Mouse (Mus musculus): ENCODE measurements around the gene Clk1. TPM values are rescaled to one million over a fixed set of nuclear protein-coding genes. Genes with fewer than 3 reads are reported as not detected.
"Not testable (repeated sequence)": the region's sequence is repeated elsewhere in the genome, so short reads cannot be mapped to it uniquely, and the experiment has no call there.

Clk1 gene
- polyA plus RNA-seq, 1 experiment: 406 TPM

DNA sequence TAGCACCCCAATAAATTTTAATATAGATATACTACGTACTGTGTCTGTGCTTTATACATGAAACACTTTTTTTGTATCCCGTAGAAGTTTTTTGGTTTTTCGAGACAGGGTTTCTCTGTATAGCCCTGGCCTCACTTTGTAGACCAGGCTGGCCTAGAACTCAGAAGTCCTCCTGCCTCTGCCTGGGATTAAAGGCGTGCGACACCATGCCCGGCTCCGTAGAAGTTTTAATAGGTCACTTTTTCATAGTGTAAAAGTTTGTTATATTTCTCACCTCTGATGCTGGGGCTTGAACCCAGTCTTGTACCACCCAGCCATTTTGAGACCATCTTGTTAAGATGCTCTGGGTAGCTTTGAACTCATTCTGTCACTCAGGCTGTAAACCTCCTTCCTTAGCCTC, 16.5 kb downstream of the Clk1 start:
- DNase-seq (ENCODE audit: low spot score): no peak

GRCm38 (mm10) chr1:58403745-58404144, 20.1 kb downstream of the Clk1 start:
- DNase-seq (ENCODE audit: low spot score): no peak

GRCm38 (mm10) chr1:58401396-58401795, 22.5 kb downstream of the Clk1 start:
- DNase-seq (ENCODE audit: low spot score): no peak

DNA sequence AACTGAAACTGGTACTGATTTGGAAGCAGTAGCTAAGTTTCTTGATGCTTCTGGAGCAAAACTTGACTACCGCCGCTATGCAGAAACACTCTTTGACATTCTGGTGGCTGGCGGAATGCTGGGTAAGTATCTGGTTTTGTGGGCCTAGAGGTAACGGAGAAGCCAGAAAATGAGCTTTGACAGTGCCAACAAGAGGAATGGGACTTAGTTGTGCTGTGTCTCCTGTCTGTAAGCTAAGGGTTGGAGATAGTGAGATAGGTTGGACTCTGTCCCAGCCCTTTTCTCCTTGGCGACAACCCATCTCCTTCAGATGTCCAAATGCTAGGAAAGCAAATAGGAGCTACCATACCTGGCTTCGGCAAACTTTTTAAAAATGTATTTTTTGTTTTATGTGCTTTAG, 26.1 kb downstream of the Clk1 start:
- DNase-seq (ENCODE audit: low spot score): no peak

DNA sequence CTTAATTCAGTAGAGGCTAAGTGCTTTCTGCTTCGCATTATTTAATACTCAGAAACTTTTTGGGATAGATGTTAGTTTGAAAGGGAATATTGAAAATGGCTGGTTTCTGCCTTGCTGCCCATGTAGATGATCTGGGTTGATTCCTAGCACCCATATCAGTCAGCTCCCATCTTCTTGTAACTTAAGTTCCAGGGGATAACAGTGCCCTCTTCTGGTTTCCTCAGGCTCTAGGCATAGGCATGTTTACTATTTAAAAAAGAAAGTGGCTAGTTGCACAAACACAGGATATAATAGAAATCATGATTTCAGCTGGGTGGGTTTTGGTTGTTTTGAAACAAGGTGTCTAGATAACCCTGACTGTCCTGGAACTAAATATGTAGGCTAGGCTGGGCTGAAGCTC, 27.7 kb downstream of the Clk1 start:
- DNase-seq (ENCODE audit: low spot score): no peak

DNA sequence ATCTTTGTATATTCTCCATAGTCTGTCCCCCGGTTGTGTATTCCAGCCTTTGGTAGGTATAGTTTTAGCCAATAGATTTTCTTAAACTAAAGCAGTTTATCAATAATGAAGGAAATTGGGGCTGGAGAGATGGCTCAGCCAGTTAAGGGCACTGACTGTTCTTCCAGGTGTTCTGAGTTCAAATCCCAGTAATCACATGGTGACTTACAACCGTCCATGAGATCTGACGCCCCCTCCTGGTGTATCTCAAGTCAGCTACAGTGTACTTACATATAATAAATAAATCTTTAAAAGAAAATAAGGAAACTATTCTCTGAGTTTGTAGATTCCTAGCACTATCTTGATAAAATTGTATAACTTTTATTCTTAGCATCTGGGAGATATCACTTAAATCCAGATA, 28.5 kb downstream of the Clk1 start:
- no peak for DNase-seq (ENCODE audit: low spot score)

GRCm38 (mm10) chr1:58393284-58394195, 30.3 kb downstream of the Clk1 start:
- DNase-seq (ENCODE audit: low spot score): peak; percentile 56

DNA sequence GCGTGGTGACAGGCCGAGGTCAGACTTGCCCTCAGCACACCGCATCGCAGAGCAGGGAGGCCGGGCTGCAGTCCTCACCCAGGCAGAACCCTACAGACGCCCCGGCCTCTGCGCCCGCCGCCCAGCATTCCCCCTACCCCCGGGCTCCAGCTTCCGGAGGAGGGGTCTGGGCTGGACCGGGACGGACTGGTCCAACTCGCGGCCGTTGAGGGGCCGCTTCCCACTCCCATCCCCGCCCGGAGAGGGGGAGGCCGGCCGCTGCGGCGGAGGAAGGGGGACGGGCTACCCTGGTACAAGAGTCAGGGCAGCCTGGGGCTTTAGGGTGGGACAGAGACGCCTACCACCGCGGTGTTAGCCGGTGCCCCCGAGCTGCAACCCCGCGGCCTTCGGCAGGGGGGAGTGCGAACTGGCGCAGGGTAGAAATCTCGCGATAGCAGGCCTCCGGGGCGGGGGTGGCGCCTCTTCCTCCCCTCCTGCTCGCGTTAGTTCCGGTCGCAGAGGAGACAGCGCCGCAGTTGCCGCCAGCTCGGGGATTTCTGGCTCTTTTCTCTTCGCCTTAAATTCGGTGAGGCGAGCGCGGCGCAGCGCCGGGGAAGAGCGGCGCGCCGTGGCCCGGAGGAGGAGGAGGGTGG, 31.1 kb downstream of the Clk1 start, which contains the start of gene Bzw1:
Gene Bzw1 (plus strand): TSS at position 247 of the 632 bp plus-strand sequence.
- peak; percentile 96 for DNase-seq (ENCODE audit: low spot score)

- DNase-seq (ENCODE audit: low spot score): no peak
These were observed 31.6 kb downstream of the Clk1 start for GRCm38 (mm10) chr1:58392268-58392651.

GRCm38 (mm10) chr1:58391421-58392267, 32.2 kb downstream of the Clk1 start:
- no peak for DNase-seq (ENCODE audit: low spot score)

DNA sequence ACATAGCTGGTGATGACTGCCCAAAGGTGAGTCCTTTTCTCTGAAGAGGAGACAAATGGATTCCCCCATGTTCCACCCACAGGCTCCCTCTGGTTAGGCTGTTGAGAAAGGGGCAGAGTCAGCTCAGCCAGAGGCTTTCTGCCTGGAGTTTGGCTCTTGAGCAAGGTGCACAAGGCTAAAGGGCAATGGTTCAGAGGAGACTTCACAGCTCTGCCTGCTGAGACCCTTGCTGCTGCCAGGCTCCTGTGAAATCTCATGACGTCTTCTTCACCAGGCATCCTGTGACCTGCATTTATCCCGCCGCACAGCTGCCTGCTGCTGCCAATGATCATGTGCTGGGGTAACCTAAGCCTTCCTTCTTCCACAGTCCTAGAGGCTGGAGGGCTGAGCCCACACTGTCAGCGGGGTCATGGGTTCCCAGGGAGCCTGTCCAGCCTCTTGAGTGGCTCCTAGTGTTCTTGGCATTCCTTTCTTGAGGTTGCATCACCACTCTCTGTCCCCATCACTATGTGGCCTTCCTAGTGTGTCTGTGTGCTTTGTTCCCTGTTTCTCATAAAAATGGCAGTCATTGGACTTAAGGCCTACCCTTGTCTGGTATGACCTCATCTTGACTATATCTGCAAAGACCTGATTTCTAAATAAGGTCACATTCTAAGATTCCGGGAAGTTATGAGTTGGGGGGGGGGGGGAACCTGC, 41.1 kb downstream of the Clk1 start:
- DNase-seq (ENCODE audit: low spot score): no peak

DNA sequence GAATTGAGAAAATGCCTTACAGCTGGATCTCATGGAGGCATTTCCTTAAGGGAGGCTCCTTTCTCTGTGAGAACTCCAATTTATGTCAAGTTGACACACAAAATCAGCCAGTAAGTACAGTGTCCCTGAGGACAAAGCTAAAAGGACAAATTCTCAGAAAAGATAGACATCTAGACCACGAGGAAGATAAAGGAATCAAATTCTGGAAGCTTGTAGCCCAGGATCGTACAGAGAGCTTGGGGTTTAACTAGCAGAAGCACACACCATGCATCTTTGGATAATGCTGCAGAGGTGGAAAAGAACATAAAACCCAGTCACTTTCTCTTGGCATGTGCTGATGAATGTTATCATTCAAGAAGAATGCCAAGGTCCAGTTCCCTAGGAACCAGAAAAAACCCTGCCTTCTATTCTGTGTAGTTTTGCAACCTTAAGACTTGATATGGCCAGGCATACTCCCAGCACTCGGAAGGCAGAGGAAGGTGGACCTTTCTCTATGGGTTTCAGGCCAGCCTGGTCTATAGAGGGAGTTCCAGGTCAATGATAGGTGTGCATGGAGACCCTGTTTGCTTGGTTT, 48.2 kb downstream of the Clk1 start:
- DNase-seq (ENCODE audit: low spot score): no peak

- not testable (repeated sequence) for DNase-seq (ENCODE audit: low spot score)
These were observed 49.6 kb downstream of the Clk1 start for GRCm38 (mm10) chr1:58374266-58374665.

- DNase-seq (ENCODE audit: low spot score): no peak
These were observed 54.1 kb downstream of the Clk1 start for GRCm38 (mm10) chr1:58369716-58370115.

DNA sequence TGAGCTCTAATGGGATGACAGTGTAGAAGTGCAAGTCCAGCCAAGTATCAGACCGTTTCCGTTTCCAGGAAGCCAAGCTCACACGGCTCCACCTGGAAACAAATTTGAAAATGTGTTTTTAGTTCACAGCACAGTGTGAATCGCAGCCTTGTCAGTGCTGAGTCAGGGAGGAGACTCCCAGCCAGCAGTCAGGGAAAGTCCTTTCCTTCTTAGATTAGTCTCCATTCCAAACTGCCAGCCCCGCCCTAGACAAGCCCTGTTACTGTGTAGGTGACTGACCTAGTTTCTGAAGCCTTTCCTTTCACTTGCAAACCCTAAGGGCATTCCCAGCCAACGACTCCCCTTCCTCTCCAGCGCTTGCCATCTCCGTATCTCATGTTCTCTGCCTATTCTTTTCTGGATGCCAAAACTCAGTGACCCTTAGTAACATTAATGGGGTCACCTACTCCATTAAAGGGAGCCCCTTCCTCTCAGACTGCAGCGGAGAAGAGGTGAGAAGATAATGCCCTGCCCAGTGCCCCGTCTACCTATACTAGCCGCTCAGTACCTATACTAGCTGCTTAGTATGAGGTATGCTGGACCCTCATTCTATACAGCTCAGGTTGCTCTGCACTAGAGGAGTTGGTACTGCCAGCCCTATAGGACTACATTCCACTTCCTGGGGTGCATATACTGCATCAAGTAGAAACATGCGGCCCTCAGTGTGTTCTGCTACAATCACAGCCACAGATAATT, 57.0 kb downstream of the Clk1 start:
- DNase-seq (ENCODE audit: low spot score): no peak

- no peak for DNase-seq (ENCODE audit: low spot score)
These were observed 58.0 kb downstream of the Clk1 start for GRCm38 (mm10) chr1:58365829-58366228.

- no peak for DNase-seq (ENCODE audit: low spot score)
These were observed 59.3 kb downstream of the Clk1 start for GRCm38 (mm10) chr1:58364551-58364950.

GRCm38 (mm10) chr1:58362296-58362695, 61.6 kb downstream of the Clk1 start:
- DNase-seq (ENCODE audit: low spot score): no peak
